Mouse (Mus musculus) thymus, postnatal 0 days (tissue): ENCODE data around the gene Eef1b2. TPM values are rescaled to one million over a fixed set of nuclear protein-coding genes. Genes with fewer than 3 reads are reported as not detected.

ENCODE experiments used
- microRNA-seq: library from miRNA; unstranded; fragments of <30 nt; microRNA quantifications from one replicate; pipeline ENCODE4, GENCODE M21; 2016; ENCODE audit warnings: borderline number of aligned reads
- polyA plus RNA-seq: library from polyadenylated mRNA; unstranded; fragments of >200 nt; fragmentation: Nextera tagmentation; extraction: Ambion mirVana; gene quantifications from 2 replicates; pipeline ENCODE4 v1.2.1, GENCODE M21; 2015

Gene Eef1b2
- polyA plus RNA-seq, 1 experiment from 2014 or later, result 640 TPM

Small RNA genes lying within 50 kb of the gene (microRNA-seq; reads per million reads assigned to microRNA genes)
- gene Gm24557, result not detected
- not detected for gene Gm27512

Other genes starting within 250 kb of the Eef1b2 start
- 7.0 and 9.2 TPM in 2 replicates for gene Ino80d, start 62.2 kb upstream of the Eef1b2 start, polyA plus RNA-seq
- 102 and 108 TPM in 2 replicates for gene Ndufs1, start within 50 bp of the Eef1b2 start, polyA plus RNA-seq
- gene Gpr1, start 37.7 kb downstream of the Eef1b2 start, polyA plus RNA-seq, result 0.31 and 0.44 TPM in 2 replicates
- 0.32 and 0.34 TPM in 2 replicates for gene Zdbf2, start 96.4 kb downstream of the Eef1b2 start, polyA plus RNA-seq